Mouse (Mus musculus): Measurements from ENCODE around the gene Cux1. TPM values are rescaled to one million over a fixed set of nuclear protein-coding genes. Genes with fewer than 3 reads are reported as not detected.

Gene Cux1
- polyA plus RNA-seq, 1 experiment = 284 TPM

DNA sequence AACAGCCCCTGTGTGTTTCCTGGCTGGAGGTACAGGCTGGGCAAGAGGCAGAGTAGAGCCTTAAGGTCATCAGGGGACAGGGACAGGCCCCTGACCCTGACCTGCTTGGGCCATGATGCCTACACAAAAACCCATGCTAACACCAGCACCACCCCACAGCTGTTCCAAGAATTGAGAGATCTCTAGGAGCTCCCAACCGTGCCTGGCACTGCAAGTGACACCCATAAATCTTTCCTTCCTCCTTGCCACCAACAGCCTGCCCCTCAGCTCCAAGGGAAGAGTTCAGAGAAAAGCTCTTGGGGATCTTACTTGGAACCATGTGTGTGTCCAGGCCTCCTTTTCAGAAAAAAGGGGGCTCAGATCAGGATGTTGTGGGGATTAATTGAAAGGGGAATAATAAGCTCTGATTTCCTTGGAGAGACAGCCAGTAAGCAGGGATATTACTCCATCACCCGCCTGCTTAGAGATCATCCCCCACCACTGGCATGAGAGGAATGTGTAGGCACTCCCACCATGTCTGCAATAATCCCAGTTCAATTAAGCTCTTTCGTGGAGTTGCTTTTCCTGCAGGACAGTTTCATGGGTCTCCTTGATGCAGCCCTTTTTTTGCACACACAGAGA, 44.3 kb downstream of the Cux1 start:
- H3K4me3 ChIP-seq (ENCODE audit: insufficient read depth, low read depth, low read length) = no peak overlapping the region
- peaks cover 10% of the 10 kb centered on the region; the same call in 1 of the 2 replicates for H3K4me1 ChIP-seq (ENCODE audit: control insufficient read depth, insufficient read depth, low read length)
- TF ChIP-seq CTCF (IDR thresholded peaks at IDR 0.05; ENCODE audit: insufficient read depth, low read depth, low read length) = no peak
- TF ChIP-seq POLR2A (IDR thresholded peaks at IDR 0.05; ENCODE audit: insufficient read depth, low read depth, low read length) = no peak
- H3K27ac ChIP-seq (ENCODE audit: insufficient read depth, low read depth, low read length) = no peak overlapping the region
- 52% methylated on average over 3 of the region's 3 CpGs for WGBS

DNA sequence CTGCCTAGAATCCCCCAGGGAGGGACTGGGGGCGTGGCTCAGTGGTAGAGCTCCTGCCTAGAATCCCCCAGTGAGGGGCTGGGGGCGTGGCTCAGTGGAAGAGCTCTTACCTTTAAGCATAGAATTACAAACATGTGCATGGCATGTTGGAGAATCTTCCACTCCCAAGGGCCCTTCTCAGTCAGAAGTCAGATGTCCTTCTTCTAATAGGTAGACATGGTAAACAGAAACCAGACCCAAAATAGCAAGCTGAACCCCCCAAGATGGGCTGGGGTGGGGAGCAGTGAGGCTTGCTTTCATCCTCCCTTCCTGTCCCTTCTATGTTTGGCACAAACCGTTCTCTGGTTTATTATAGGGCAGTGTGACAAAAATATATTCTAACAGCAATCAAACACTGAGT, 45.6 kb downstream of the Cux1 start:
- 68% methylated on average over 3 of the region's 3 CpGs for WGBS
- TF ChIP-seq CTCF (IDR thresholded peaks at IDR 0.05; ENCODE audit: insufficient read depth, low read depth, low read length) (no peak), POLR2A (IDR thresholded peaks at IDR 0.05; ENCODE audit: insufficient read depth, low read depth, low read length) (no peak)
- Histone ChIP-seq H3K27ac (ENCODE audit: insufficient read depth, low read depth, low read length) (no peak overlapping the region), H3K4me1 (ENCODE audit: control insufficient read depth, insufficient read depth, low read length) (peaks cover 12% of the 10 kb centered on the region; the same call in 1 of the 2 replicates), H3K4me3 (ENCODE audit: insufficient read depth, low read depth, low read length) (no peak overlapping the region)

DNA sequence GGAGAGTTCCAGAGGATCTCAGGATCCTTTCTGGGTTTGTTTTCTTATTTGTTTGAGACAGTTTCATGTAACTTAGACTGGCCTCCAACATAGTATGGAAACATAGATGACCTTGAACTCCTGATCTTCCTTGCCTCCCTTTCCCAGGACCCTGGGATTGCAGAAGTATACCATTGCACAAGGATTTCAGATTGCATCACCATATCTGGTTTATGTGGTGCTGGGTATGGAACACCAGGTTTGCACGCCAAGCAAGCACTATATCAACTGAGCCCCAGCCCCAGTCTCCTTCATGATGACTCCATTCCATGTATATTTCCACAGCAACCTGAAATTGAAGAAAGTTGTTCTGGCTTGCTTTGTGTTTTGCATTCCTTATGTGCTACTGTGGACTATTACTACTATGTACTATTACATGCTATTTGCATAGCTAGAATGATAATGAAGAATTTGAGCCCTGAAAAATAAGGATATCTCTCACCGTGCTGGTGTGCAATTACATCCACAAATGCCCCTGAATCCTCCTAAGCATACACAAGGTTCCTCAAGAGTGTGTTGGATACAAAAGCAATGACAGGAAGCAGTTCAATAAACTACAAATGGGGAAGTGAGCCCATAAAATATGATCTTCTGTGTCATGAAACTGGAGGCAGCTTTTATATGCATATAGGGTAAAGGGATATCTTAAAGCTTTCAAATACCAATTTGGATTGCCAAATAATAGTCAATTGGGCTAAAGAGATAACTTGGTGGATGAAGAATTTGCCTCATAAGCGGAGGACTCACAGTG, 48.4 kb downstream of the Cux1 start:
- H3K27ac ChIP-seq (ENCODE audit: insufficient read depth, low read depth, low read length) = no peak overlapping the region
- TF ChIP-seq POLR2A (IDR thresholded peaks at IDR 0.05; ENCODE audit: insufficient read depth, low read depth, low read length) (no peak), CTCF (IDR thresholded peaks at IDR 0.05; ENCODE audit: insufficient read depth, low read depth, low read length) (no peak)
- H3K4me1 ChIP-seq (ENCODE audit: control insufficient read depth, insufficient read depth, low read length) = peaks cover 12% of the 10 kb centered on the region
- H3K4me3 ChIP-seq (ENCODE audit: insufficient read depth, low read depth, low read length) = no peak overlapping the region
- WGBS = 91% methylated on average over 3 of the region's 3 CpGs

DNA sequence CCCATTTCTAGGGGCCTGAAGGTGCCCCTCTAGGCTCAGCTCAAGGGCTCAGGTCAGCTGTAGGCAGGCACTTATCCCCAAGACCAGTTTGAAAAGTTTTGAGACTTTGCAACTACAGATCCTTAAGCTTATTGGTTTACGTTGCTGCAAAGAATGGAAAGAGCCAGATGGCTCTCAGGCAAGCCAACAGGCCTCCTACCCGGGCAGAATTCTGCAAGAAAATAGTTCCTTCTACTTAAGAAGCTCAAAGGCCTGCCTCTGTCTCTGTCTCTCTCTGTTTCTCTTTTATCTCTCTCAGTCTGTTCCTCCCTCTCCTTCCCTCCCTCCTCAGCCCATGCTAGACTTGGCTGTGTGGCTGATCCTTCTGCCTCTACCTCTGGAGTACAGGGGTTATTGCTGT, 49.8 kb downstream of the Cux1 start:
- peaks cover 9% of the 10 kb centered on the region for H3K4me1 ChIP-seq (ENCODE audit: control insufficient read depth, insufficient read depth, low read length)
- H3K4me3 ChIP-seq (ENCODE audit: insufficient read depth, low read depth, low read length) = no peak overlapping the region
- no peak overlapping the region for H3K27ac ChIP-seq (ENCODE audit: insufficient read depth, low read depth, low read length)
- TF ChIP-seq POLR2A (IDR thresholded peaks at IDR 0.05; ENCODE audit: insufficient read depth, low read depth, low read length) (no peak), CTCF (IDR thresholded peaks at IDR 0.05; ENCODE audit: insufficient read depth, low read depth, low read length) (no peak)
- 70% methylated on average over 2 of the region's 2 CpGs for WGBS

DNA sequence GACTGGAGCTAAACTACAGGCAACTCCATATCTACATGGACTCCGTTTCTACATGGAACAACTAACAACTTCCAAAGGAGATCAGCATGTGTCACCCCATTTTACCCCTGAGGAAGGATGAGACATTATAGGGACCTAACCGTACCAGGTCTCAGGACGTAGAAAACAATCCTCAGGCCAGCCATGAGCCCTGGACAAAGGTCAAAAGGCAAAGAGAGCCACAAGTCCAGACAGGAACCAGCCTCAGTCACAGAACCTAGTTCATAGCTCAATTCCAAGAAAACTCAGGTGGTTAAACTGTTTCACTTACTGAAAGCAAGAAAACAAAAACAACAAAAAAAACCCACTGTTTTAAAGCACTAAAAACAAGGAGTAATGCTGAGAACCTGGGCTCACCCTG, 50.7 kb downstream of the Cux1 start:
- WGBS = 94% methylated on average over 3 of the region's 3 CpGs
- no peak for TF ChIP-seq POLR2A (IDR thresholded peaks at IDR 0.05; ENCODE audit: insufficient read depth, low read depth, low read length)
- H3K4me3 ChIP-seq (ENCODE audit: insufficient read depth, low read depth, low read length) = no peak overlapping the region
- H3K4me1 ChIP-seq (ENCODE audit: control insufficient read depth, insufficient read depth, low read length) = peaks cover 9% of the 10 kb centered on the region
- no peak overlapping the region for H3K27ac ChIP-seq (ENCODE audit: insufficient read depth, low read depth, low read length)

DNA sequence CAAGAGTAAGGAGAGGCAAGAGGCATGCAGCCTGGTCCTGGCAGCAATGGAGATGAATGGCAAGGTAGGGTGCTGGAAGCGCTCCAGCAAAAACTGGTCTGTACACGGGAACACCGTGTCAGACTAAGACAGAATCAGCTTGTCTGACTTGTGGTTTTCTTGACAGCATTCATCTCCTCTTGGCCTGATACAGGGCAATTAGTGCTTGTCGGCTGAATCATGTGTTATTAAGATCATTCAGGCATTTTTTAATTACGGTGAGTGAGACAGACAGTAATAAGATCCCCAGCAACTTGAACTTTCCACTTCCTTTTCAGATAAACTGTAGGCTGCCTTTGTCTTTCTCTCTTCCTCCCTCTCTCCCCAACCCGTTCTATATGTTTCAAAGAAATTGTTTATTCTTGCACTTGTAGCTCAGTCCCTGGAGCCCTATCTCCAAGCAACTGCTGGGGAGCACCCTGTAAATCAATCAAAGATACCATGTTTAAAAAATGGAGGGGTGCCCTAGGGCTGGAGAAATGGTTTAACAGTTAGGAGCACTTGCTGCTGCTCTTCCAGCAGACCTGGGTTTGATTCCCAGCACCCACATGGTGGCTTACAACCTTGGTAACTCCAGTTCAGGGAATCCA, 53.1 kb downstream of the Cux1 start:
- 30% methylated on average over 6 of the region's 6 CpGs for WGBS
- peaks cover 13% of the 10 kb centered on the region for H3K4me1 ChIP-seq (ENCODE audit: control insufficient read depth, insufficient read depth, low read length)
- H3K4me3 ChIP-seq (ENCODE audit: insufficient read depth, low read depth, low read length) = no peak overlapping the region
- H3K27ac ChIP-seq (ENCODE audit: insufficient read depth, low read depth, low read length) = no peak overlapping the region
- TF ChIP-seq POLR2A (IDR thresholded peaks at IDR 0.05; ENCODE audit: insufficient read depth, low read depth, low read length) = no peak
- no peak for TF ChIP-seq CTCF (IDR thresholded peaks at IDR 0.05; ENCODE audit: insufficient read depth, low read depth, low read length)

DNA sequence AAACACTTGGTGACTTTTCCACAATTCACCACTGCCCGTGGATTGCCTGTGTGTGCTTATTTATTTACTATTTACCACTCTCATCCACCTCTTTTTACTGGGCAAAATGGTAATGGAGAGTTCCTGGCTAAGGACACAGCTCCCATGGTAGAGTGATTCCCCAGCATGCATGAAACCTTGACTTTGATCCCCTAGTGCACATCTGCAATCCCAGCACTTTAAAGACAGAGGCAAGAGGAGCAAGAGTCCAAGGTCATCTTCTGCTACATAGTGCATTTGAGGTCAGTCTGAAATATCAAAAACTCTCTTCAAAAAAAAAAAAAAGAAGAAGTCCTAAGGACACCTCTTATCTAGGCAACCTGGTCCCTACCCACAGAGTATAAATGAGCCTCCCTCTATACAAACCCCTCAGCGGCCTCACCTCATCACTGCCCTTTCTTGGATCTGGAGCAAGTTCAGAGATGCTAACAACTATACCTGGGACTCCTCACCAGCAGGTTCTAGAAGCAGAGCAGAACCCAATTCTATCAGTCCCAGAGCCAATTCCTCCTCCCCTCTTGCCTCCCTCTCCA, 55.1 kb downstream of the Cux1 start:
- H3K4me1 ChIP-seq (ENCODE audit: control insufficient read depth, insufficient read depth, low read length) = peaks cover 12% of the 10 kb centered on the region
- H3K4me3 ChIP-seq (ENCODE audit: insufficient read depth, low read depth, low read length) = no peak overlapping the region
- no peak overlapping the region for H3K27ac ChIP-seq (ENCODE audit: insufficient read depth, low read depth, low read length)
- TF ChIP-seq CTCF (IDR thresholded peaks at IDR 0.05; ENCODE audit: insufficient read depth, low read depth, low read length) = no peak
- no peak for TF ChIP-seq POLR2A (IDR thresholded peaks at IDR 0.05; ENCODE audit: insufficient read depth, low read depth, low read length)
- WGBS = 78% methylated on average over 2 of the region's 2 CpGs

DNA sequence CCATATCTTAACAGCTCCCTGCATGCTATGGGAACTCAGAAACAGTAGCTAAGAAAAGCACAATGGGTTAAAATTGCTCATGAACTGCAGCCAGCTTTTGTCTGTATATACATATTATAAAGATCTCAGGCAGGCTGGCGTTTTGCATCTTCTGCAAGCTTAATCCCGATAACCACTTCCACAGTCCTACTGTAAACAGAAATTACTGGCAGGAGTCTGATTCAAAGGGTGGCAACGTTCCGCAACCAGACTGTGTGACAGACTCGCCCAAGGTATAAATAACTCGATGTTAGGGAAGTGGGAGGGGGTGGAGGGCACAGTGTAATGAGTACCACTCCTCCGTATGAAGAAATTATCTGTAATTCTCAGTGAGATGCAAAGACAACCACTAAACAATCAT, 55.9 kb downstream of the Cux1 start:
- no peak overlapping the region for H3K4me3 ChIP-seq (ENCODE audit: insufficient read depth, low read depth, low read length)
- TF ChIP-seq CTCF (IDR thresholded peaks at IDR 0.05; ENCODE audit: insufficient read depth, low read depth, low read length) = no peak
- TF ChIP-seq POLR2A (IDR thresholded peaks at IDR 0.05; ENCODE audit: insufficient read depth, low read depth, low read length) = no peak
- peaks cover 12% of the 10 kb centered on the region for H3K4me1 ChIP-seq (ENCODE audit: control insufficient read depth, insufficient read depth, low read length)
- H3K27ac ChIP-seq (ENCODE audit: insufficient read depth, low read depth, low read length) = no peak overlapping the region
- WGBS = 18% methylated on average over 7 of the region's 7 CpGs

DNA sequence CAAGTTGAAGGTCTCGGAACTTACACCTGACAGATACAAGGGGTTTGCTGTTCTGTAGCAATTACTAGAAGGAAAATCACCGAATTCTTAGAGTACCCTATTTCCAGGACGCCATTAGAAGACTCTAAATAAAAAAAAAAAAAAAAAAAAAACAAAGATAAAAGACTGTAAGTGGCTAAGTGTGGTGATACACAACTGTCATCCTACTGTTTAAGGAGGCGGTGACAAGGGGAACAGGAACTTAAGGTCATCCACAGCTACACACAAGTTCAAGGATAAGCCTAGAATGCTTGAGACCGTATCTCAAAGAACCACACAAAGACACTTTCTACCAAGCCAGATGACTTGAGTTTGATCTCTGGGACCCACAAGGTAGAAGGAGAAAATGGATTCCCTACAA, 56.7 kb downstream of the Cux1 start:
- H3K27ac ChIP-seq (ENCODE audit: insufficient read depth, low read depth, low read length) = no peak overlapping the region
- WGBS = 95% methylated on average over 5 of the region's 5 CpGs

More for the DNA sequence above, 56.7 kb downstream of the Cux1 start:
- no peak for TF ChIP-seq POLR2A (IDR thresholded peaks at IDR 0.05; ENCODE audit: insufficient read depth, low read depth, low read length)
- no peak for TF ChIP-seq CTCF (IDR thresholded peaks at IDR 0.05; ENCODE audit: insufficient read depth, low read depth, low read length)
- H3K4me1 ChIP-seq (ENCODE audit: control insufficient read depth, insufficient read depth, low read length) = peaks cover 12% of the 10 kb centered on the region
- H3K4me3 ChIP-seq (ENCODE audit: insufficient read depth, low read depth, low read length) = no peak overlapping the region

Data from olfactory bulb, adult 2 months (tissue).